Mouse (Mus musculus) limb, embryonic 11.5 days (tissue): ENCODE data around the gene Cd93. TPM values are rescaled to one million over a fixed set of nuclear protein-coding genes. Genes with fewer than 3 reads are reported as not detected.

Experiments
- ATAC-seq: fragments of 200-750 bp; cut with Nextera tagmentation; 2 replicates; pipeline ENCODE4 v1.8.0; 2017; ENCODE audit warnings: low read depth; ENCODE audit not compliant: insufficient number of reproducible peaks, low FRiP score, low TSS enrichment
- DNase-seq: peaks from one replicate; pipeline ENCODE4 v3.0.0-alpha.2; 2015; ENCODE audit warnings: low spot score
- H3K27ac ChIP-seq: fragments of 300-500 bp; sonication (generic); replicated peaks from 2 replicates; pipeline ENCODE4 v1.5.1; 2014; ENCODE audit warnings: low read depth, mild to moderate bottlenecking, low read length
- H3K27me3 ChIP-seq: fragments of 300-500 bp; sonication (generic); 2 replicates; pipeline ENCODE4 v1.6.1; 2014; ENCODE audit warnings: mild to moderate bottlenecking, low read length, mixed read lengths; ENCODE audit not compliant: control insufficient read depth, insufficient read depth
- H3K36me3 ChIP-seq: fragments of 300-500 bp; sonication (generic); 2 replicates; pipeline ENCODE4 v1.6.1; 2014; ENCODE audit warnings: mild to moderate bottlenecking, low read length, moderate library complexity, mixed read lengths; ENCODE audit not compliant: control insufficient read depth, insufficient read depth
- H3K4me1 ChIP-seq: fragments of 300-500 bp; sonication (generic); 2 replicates; pipeline ENCODE4 v1.6.1; 2014; ENCODE audit warnings: low read length, mixed read lengths; ENCODE audit not compliant: control insufficient read depth, insufficient read depth
- H3K4me2 ChIP-seq: fragments of 300-500 bp; sonication (generic); 2 replicates; pipeline ENCODE4 v1.6.1; 2014; ENCODE audit warnings: low read depth, mild to moderate bottlenecking, moderate library complexity; ENCODE audit not compliant: severe bottlenecking
- H3K4me3 ChIP-seq: fragments of 300-500 bp; sonication (generic); 2 replicates; pipeline ENCODE4 v1.5.1; 2014; ENCODE audit warnings: low read depth, low read length
- H3K9ac ChIP-seq: fragments of 300-500 bp; sonication (generic); 2 replicates; pipeline ENCODE4 v1.6.1; 2014; ENCODE audit warnings: mild to moderate bottlenecking, low read length
- H3K9me3 ChIP-seq: fragments of 300-500 bp; sonication (generic); 2 replicates; pipeline ENCODE4 v1.6.1; 2016; ENCODE audit warnings: low read length; ENCODE audit not compliant: control insufficient read depth
- WGBS: fragments of 180-500 bp; shearing (Covaris S2); extraction: QIAGEN DNeasy Blood & Tissue Kit; methylation state at CpG from one replicate; pipeline ENCODE4 v1.1.7; 2014; 5-methylcytosine and 5-hydroxymethylcytosine counted together
- polyA plus RNA-seq: library from polyadenylated mRNA; unstranded; fragments of >200 nt; fragmentation: Nextera tagmentation; extraction: Ambion mirVana; gene quantifications from 2 replicates; pipeline ENCODE4 v1.2.1, GENCODE M21; 2014

Gene Cd93
- polyA plus RNA-seq, 1 experiment from 2014 or later: 5.9 TPM

DNA sequence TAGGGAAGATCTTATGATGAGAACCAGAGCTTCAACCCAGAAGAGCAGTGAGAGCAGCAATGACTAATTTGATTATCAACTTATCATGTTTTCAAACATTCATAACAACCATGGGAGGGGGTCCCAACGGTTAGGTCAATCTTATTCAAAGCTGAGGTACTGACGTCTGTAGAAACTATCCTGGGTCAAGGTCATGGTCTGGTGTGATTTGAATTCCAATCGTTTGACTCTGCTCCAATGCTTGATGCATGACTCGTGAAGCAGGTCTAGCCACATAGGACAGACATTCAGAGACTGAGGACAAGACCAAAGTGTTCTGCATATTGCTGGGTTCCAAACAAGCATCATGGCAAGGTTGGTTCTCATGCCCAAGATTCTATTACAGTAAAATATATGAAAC lies 33.2 kb upstream of the Cd93 start:
- Histone ChIP-seq H3K9me3 (no peaks in the 10 kb centered on the region), H3K27me3 (no peaks in the 10 kb centered on the region), H3K27ac (no peak overlapping the region), H3K36me3 (no peaks in the 10 kb centered on the region), H3K4me1 (no peaks in the 10 kb centered on the region), H3K4me2 (no peak overlapping the region), H3K4me3 (no peak overlapping the region), H3K9ac (no peak overlapping the region)
- no peak for DNase-seq
- no peak for ATAC-seq
- 83% methylated on average over 4 of the region's 4 CpGs for WGBS

- 77% methylated on average over 5 of the region's 5 CpGs for WGBS
- Histone ChIP-seq H3K36me3 (no peaks in the 10 kb centered on the region), H3K27me3 (no peaks in the 10 kb centered on the region), H3K9me3 (no peaks in the 10 kb centered on the region), H3K4me1 (no peaks in the 10 kb centered on the region), H3K9ac (no peak overlapping the region), H3K4me2 (no peak overlapping the region), H3K4me3 (no peak overlapping the region), H3K27ac (no peak overlapping the region)
- ATAC-seq (no peak), DNase-seq (no peak)
These were observed 32.6 kb upstream of the Cd93 start for GRCm38 (mm10) chr2:148475879-148476495.

DNA sequence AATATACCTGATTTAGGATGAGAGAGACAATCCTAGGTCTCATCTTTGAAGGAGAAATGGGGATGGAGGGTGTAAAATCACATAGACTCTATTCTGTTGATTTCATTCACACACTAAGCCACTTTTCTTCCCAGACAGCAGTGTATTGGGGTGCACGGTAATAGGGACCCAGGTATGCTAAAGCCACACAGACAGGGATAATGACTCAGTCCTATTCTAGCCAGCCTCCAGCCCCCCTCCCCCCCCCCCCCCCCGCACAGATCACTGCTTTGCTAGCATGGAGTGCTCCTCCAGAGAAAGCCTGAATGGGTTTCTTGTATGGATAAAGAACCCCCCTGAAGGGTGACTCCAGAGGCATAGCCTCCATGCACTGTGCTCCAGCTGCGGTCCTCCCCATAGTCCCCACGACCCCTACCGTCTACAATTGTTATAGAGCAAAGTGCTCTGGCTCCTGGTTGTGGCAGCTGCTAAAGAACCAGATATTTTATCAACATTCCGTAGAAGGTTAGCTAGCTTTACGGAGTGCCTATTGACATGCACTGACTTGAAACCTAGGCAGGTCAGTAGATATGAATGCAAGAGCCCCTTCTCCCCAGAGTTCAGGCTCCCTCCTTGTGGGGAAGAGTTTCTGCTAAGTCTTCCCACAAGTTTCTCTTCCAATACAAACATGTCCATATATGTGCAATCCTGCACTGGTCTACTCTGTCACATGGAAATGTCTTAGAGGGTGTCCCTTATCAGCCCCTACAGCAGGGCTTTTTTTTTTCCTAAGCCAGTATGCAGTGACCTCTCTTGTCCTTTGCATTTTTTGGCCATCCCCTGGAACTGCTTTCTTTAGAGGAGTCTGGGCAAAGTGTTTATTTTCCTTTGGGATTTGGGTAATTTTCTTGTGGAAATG lies 26.2 kb upstream of the Cd93 start:
- no peaks in the 10 kb centered on the region for H3K36me3 ChIP-seq
- H3K9me3 ChIP-seq: no peaks in the 10 kb centered on the region
- no peak for ATAC-seq
- H3K27me3 ChIP-seq: no peaks in the 10 kb centered on the region
- 66% methylated on average over 6 of the region's 7 CpGs for WGBS
- H3K9ac ChIP-seq: no peak overlapping the region
- H3K4me3 ChIP-seq: no peak overlapping the region
- no peak for DNase-seq
- no peak overlapping the region for H3K4me2 ChIP-seq
- H3K4me1 ChIP-seq: no peaks in the 10 kb centered on the region
- no peak overlapping the region for H3K27ac ChIP-seq

DNA sequence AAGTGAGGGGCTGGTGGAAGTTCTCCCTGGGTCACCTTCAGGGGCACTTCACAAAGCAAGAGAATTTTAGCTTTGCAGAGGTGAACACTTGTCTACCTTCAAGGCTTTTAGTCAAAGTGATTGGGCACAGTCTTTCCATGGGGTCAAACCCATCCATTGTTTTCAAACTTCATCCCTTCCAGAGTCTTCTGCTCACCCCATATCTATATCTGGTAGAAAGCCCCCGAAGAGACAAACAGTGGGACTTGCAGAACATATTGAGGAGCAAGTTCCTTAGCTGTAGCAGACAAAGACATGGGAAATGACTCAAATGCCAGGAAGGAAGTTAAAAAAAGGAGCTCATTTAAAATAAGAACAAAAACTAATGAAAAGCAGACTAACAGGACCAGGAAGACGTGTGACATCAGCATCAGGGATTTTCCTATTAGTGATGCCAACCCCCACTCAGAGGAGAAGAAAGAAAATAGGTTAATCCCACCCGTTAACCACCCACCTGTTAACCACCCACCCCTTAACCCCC lies 24.6 kb upstream of the Cd93 start:
- Histone ChIP-seq H3K9ac (no peak overlapping the region), H3K9me3 (no peaks in the 10 kb centered on the region), H3K4me3 (no peak overlapping the region), H3K4me2 (no peak overlapping the region), H3K27me3 (no peaks in the 10 kb centered on the region), H3K4me1 (no peaks in the 10 kb centered on the region), H3K36me3 (no peaks in the 10 kb centered on the region), H3K27ac (no peak overlapping the region)
- WGBS: 67% methylated on average over 3 of the region's 3 CpGs
- no peak for DNase-seq
- no peak for ATAC-seq

GRCm38 (mm10) chr2:148455341-148455740 lies 12.0 kb upstream of the Cd93 start:
- Histone ChIP-seq H3K4me1 (no peaks in the 10 kb centered on the region), H3K4me2 (no peak overlapping the region), H3K27ac (no peak overlapping the region), H3K27me3 (no peaks in the 10 kb centered on the region), H3K4me3 (no peak overlapping the region), H3K36me3 (no peaks in the 10 kb centered on the region), H3K9ac (no peak overlapping the region), H3K9me3 (no peaks in the 10 kb centered on the region)
- ATAC-seq: no peak
- DNase-seq: no peak

DNA sequence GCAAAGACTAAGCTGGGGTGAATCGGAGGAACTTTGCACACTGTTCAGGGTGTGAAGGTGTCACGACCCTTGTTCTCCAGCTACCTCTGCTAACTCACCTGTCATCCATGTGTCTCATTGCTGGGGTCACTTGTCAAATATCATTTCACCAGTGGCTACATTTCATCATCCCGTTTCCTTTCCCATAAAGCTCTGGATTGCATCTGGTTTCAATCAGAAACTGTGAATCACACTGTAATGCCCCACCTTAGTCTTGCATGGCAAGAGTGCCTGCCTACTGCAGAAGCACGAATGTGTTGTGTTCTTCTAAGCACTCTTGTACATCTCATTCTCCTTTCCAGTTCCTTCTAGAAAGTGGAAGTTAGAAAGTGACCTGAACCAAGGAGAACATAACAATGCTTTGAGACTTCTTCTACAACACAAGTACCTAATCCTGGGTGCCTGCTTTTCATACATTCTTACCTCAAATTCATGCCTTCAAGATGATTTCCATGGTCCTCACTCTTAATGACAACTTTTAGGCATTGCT lies 10.7 kb upstream of the Cd93 start:
- DNase-seq: no peak
- WGBS: 75% methylated on average over 4 of the region's 4 CpGs
- no peak overlapping the region for H3K4me2 ChIP-seq
- H3K9me3 ChIP-seq: no peaks in the 10 kb centered on the region
- no peaks in the 10 kb centered on the region for H3K4me1 ChIP-seq
- H3K27me3 ChIP-seq: no peaks in the 10 kb centered on the region
- no peak overlapping the region for H3K27ac ChIP-seq
- no peak overlapping the region for H3K4me3 ChIP-seq
- H3K36me3 ChIP-seq: no peaks in the 10 kb centered on the region
- H3K9ac ChIP-seq: no peak overlapping the region
- ATAC-seq: no peak

- Histone ChIP-seq H3K9me3 (no peaks in the 10 kb centered on the region), H3K4me3 (no peak overlapping the region), H3K4me2 (no peak overlapping the region), H3K36me3 (no peaks in the 10 kb centered on the region), H3K27ac (no peak overlapping the region), H3K4me1 (no peaks in the 10 kb centered on the region), H3K27me3 (no peaks in the 10 kb centered on the region), H3K9ac (no peak overlapping the region)
- WGBS: 88% methylated on average over 3 of the region's 3 CpGs
- ATAC-seq: no peak
- no peak for DNase-seq
These were observed 9.7 kb upstream of the Cd93 start for GRCm38 (mm10) chr2:148453061-148453460.

DNA sequence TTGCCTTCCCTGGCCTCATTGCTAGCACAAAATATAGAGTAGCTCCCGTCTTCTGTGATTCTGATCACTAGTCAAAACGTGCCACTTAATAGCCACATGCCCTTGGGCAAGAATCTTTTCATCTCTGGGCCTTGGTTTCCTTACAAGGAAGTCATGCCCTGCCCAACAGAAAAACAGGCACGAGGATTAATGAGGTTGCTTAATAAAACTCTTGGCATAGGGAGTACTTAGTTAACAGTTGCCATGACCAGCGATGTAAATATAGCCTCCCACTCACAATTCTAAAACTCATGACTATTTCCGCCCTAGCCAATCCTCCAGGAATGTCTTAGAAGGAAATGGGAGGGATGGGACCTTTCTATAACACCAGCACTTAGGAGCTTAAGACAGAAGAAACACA lies 8.1 kb upstream of the Cd93 start:
- no peak overlapping the region for H3K9ac ChIP-seq
- no peak overlapping the region for H3K4me3 ChIP-seq
- no peaks in the 10 kb centered on the region for H3K4me1 ChIP-seq
- no peaks in the 10 kb centered on the region for H3K36me3 ChIP-seq
- H3K27ac ChIP-seq: no peak overlapping the region
- H3K9me3 ChIP-seq: no peaks in the 10 kb centered on the region
- no peaks in the 10 kb centered on the region for H3K27me3 ChIP-seq
- DNase-seq (no peak), ATAC-seq (no peak)
- WGBS: 62% methylated on average over 5 of the region's 5 CpGs
- H3K4me2 ChIP-seq: no peak overlapping the region
